Mouse (Mus musculus): Measurements from ENCODE around the gene Elf1.

DNA sequence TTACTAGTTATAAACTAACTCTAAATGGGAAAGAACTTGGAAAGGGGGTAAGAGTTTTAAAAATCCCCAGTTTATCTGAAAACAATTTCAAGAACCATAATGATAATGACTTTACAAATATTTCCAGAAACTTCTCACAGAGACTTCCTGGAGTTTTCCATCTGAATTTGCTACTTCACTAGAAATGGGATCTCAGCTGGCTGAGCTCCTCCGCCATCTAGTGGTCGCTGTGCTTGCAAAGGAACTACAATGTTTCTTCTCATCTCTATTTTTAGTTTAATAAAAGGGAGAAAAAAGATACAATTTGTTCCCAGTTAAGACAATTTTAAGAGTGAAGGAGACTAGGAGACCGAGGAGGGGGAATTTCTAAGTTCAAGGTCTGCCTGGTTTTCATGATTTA, 13.4 kb upstream of the Elf1 start:
- TF ChIP-seq CTCF (IDR thresholded peaks at IDR 0.05; ENCODE audit: low read depth, low read length): peak; percentile 30; the same call in 1 of the 2 replicates
- TF ChIP-seq GATA1 (IDR thresholded peaks at IDR 0.05; ENCODE audit: borderline replicate concordance, low read length): no peak
- no peak for TF ChIP-seq POLR2AphosphoS5 (IDR thresholded peaks at IDR 0.05; ENCODE audit: insufficient replicate concordance, low read depth, low read length)
- TF ChIP-seq TAL1 (conservative IDR thresholded peaks at IDR 0.05; ENCODE audit: low read depth, low read length): no peak
- TF ChIP-seq GATA2 (IDR thresholded peaks at IDR 0.05; ENCODE audit: borderline replicate concordance, low read depth, low read length): no peak
